Mouse (Mus musculus): ENCODE data around the gene Tubgcp2. TPM values are rescaled to one million over a fixed set of nuclear protein-coding genes. Genes with fewer than 3 reads are reported as not detected.

Tubgcp2 gene
- total and polyA plus RNA-seq, 2 experiments from 2014 or later: 24.5 to 53.1 TPM

GRCm38 (mm10) chr7:140077698-140078097, 41.2 kb upstream of the Tubgcp2 start:
- DNase-seq (ENCODE audit: low spot score): no peak
- H3K36me3 ChIP-seq (replicated peaks; ENCODE audit: control insufficient read depth, insufficient read depth, low read length): no peaks in the 10 kb centered on the region
- H3K27ac ChIP-seq (ENCODE audit: low read depth): no peak overlapping the region
- no peak overlapping the region for H3K9ac ChIP-seq (replicated peaks; ENCODE audit: low read depth, low read length)
- 64% methylated on average over 6 of the region's 6 CpGs for WGBS
- TF ChIP-seq EP300 (IDR thresholded peaks at IDR 0.05; ENCODE audit: low read depth) (no peak), CTCF (IDR thresholded peaks at IDR 0.05; ENCODE audit: low read depth) (no peak)
- no peak overlapping the region for H3K4me2 ChIP-seq (ENCODE audit: low read depth, low read length)
- H3K9me3 ChIP-seq (replicated peaks; ENCODE audit: control insufficient read depth, low read length): no peaks in the 10 kb centered on the region
- H3K4me1 ChIP-seq (ENCODE audit: control insufficient read depth, insufficient read depth): no peaks in the 10 kb centered on the region
- peaks cover 42% of the 10 kb centered on the region for H3K27me3 ChIP-seq (ENCODE audit: control insufficient read depth, insufficient read depth, low read length)
- H3K4me3 ChIP-seq (ENCODE audit: low read depth, low read length): no peak overlapping the region
- ATAC-seq (ENCODE audit: insufficient read depth, low read depth): no peak

DNA sequence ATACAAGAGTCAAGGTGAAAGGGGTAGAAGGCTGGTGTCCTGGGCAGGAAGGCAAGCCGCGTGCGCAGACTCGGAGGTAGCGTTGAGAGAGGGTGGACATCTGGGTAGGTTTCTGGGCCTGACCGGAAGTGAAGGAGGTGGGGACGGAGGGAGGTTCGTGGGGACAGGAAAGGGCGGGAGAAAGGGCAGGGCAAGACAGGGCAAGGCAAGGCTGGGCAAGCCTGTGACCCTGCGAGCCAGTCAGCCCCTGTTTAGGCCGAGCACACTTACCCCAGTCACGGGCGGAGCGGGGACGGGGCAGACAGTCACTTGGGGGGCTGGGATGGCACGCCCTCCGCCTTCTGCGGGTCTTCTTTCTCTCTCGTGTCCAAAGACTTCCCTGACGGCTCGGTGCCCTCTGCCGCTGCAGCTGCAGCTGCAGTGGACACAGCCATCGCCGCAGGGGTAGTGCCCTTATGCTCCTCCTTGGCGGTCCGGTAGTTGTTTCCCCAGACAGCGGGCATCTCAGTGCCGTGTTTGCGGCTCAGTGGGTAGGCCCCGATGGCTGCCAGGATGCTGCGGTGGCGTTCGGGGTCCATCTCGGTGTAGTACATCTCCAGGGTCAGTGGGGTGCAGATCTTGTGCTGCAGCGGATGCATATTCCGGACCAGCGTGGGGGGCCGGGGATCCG, 33.7 kb upstream of the Tubgcp2 start:
- H3K9ac ChIP-seq (replicated peaks; ENCODE audit: low read depth, low read length): peak overlapping the region; percentile 37; the same call in 1 of the 2 replicates
- no peak for TF ChIP-seq CTCF (IDR thresholded peaks at IDR 0.05; ENCODE audit: low read depth)
- no peak for TF ChIP-seq EP300 (IDR thresholded peaks at IDR 0.05; ENCODE audit: low read depth)
- peak; percentile 64 for ATAC-seq (ENCODE audit: insufficient read depth, low read depth)
- H3K4me3 ChIP-seq (ENCODE audit: low read depth, low read length): peak overlapping the region; percentile 38
- peak overlapping the region; percentile 67 for H3K4me2 ChIP-seq (ENCODE audit: low read depth, low read length)
- H3K9me3 ChIP-seq (replicated peaks; ENCODE audit: control insufficient read depth, low read length): no peaks in the 10 kb centered on the region
- no peak for DNase-seq (ENCODE audit: low spot score)
- 27% methylated on average over 37 of the region's 39 CpGs for WGBS
- H3K27me3 ChIP-seq (ENCODE audit: control insufficient read depth, insufficient read depth, low read length): peaks cover 30% of the 10 kb centered on the region
- no peak overlapping the region for H3K27ac ChIP-seq (ENCODE audit: low read depth)
- no peaks in the 10 kb centered on the region for H3K36me3 ChIP-seq (replicated peaks; ENCODE audit: control insufficient read depth, insufficient read depth, low read length)
- no peaks in the 10 kb centered on the region for H3K4me1 ChIP-seq (ENCODE audit: control insufficient read depth, insufficient read depth)

GRCm38 (mm10) chr7:140067397-140067796, 30.9 kb upstream of the Tubgcp2 start:
- WGBS: 53% methylated on average over 6 of the region's 6 CpGs
- Histone ChIP-seq H3K4me2 (ENCODE audit: low read depth, low read length) (no peak overlapping the region), H3K4me3 (ENCODE audit: low read depth, low read length) (no peak overlapping the region), H3K36me3 (replicated peaks; ENCODE audit: control insufficient read depth, insufficient read depth, low read length) (no peaks in the 10 kb centered on the region), H3K9ac (replicated peaks; ENCODE audit: low read depth, low read length) (no peak overlapping the region), H3K27me3 (ENCODE audit: control insufficient read depth, insufficient read depth, low read length) (peaks cover 55% of the 10 kb centered on the region), H3K27ac (ENCODE audit: low read depth) (no peak overlapping the region), H3K4me1 (ENCODE audit: control insufficient read depth, insufficient read depth) (no peaks in the 10 kb centered on the region), H3K9me3 (replicated peaks; ENCODE audit: control insufficient read depth, low read length) (no peaks in the 10 kb centered on the region)
- TF ChIP-seq CTCF (IDR thresholded peaks at IDR 0.05; ENCODE audit: low read depth) (no peak), EP300 (IDR thresholded peaks at IDR 0.05; ENCODE audit: low read depth) (no peak)
- no peak for DNase-seq (ENCODE audit: low spot score)
- ATAC-seq (ENCODE audit: insufficient read depth, low read depth): no peak

DNA sequence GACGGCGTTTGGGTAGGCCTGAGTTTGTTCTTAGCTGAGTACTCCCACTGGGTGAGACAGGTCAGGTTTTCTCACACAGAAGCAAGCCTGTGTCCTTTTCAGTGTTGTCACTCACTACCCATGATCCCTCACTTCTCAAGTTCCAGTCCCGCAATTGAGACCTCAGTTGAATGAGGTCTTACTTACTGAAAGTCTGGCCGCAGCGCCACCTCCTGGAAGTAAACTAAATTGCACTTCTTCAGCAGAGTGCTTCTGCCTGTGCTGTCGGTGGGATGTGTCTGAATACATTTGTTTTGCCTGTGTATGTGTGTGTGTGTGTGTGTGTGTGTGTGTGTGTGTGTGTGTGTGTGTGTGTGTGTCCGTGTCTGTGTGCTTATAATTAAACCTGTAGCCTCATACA, 26.6 kb upstream of the Tubgcp2 start:
- Histone ChIP-seq H3K27me3 (ENCODE audit: control insufficient read depth, insufficient read depth, low read length) (peaks cover 72% of the 10 kb centered on the region), H3K36me3 (replicated peaks; ENCODE audit: control insufficient read depth, insufficient read depth, low read length) (no peaks in the 10 kb centered on the region), H3K9ac (replicated peaks; ENCODE audit: low read depth, low read length) (no peak overlapping the region), H3K4me3 (ENCODE audit: low read depth, low read length) (no peak overlapping the region), H3K4me2 (ENCODE audit: low read depth, low read length) (no peak overlapping the region), H3K4me1 (ENCODE audit: control insufficient read depth, insufficient read depth) (peaks cover 4% of the 10 kb centered on the region; the same call in 1 of the 2 replicates), H3K27ac (ENCODE audit: low read depth) (no peak overlapping the region), H3K9me3 (replicated peaks; ENCODE audit: control insufficient read depth, low read length) (no peaks in the 10 kb centered on the region)
- ATAC-seq (ENCODE audit: insufficient read depth, low read depth): no peak
- DNase-seq (ENCODE audit: low spot score): peak; percentile 31
- 20% methylated on average over 7 of the region's 7 CpGs for WGBS
- TF ChIP-seq CTCF (IDR thresholded peaks at IDR 0.05; ENCODE audit: low read depth) (peak; percentile 74), EP300 (IDR thresholded peaks at IDR 0.05; ENCODE audit: low read depth) (no peak)

DNA sequence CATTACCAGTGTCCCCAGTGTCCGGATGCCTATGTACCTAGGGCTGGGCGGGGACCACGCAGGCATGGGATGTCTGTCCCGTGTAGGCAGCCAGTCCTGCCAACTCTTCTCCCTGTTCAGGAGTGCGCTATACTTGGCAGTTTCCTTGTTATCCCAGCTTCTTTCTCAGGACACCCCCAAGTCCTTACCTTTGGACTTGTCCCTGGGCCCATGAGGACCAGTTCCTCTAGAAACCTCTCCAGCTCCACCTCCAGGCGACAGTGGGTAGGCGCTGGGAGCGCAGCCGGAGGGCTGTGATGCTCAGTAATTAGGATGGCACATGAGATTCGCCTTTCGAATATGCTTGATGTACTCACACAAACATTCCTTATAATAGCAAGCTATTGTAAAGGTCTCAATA, 25.8 kb upstream of the Tubgcp2 start:
- 17% methylated on average over 11 of the region's 11 CpGs for WGBS
- Histone ChIP-seq H3K36me3 (replicated peaks; ENCODE audit: control insufficient read depth, insufficient read depth, low read length) (no peaks in the 10 kb centered on the region), H3K9me3 (replicated peaks; ENCODE audit: control insufficient read depth, low read length) (no peaks in the 10 kb centered on the region), H3K4me2 (ENCODE audit: low read depth, low read length) (no peak overlapping the region), H3K4me3 (ENCODE audit: low read depth, low read length) (no peak overlapping the region), H3K4me1 (ENCODE audit: control insufficient read depth, insufficient read depth) (peaks cover 4% of the 10 kb centered on the region; the same call in 1 of the 2 replicates), H3K27me3 (ENCODE audit: control insufficient read depth, insufficient read depth, low read length) (peaks cover 80% of the 10 kb centered on the region), H3K9ac (replicated peaks; ENCODE audit: low read depth, low read length) (no peak overlapping the region), H3K27ac (ENCODE audit: low read depth) (no peak overlapping the region)
- ATAC-seq (ENCODE audit: insufficient read depth, low read depth) (no peak), DNase-seq (ENCODE audit: low spot score) (no peak)
- TF ChIP-seq EP300 (IDR thresholded peaks at IDR 0.05; ENCODE audit: low read depth) (no peak), CTCF (IDR thresholded peaks at IDR 0.05; ENCODE audit: low read depth) (peak; percentile 33; the same call in 1 of the 2 replicates)

GRCm38 (mm10) chr7:140061832-140062130, 25.3 kb upstream of the Tubgcp2 start:
- peak overlapping the region; percentile 34 for H3K4me3 ChIP-seq (ENCODE audit: low read depth, low read length)
- DNase-seq (ENCODE audit: low spot score): no peak
- 5% methylated on average over 6 of the region's 6 CpGs for WGBS

More at GRCm38 (mm10) chr7:140061832-140062130, 25.3 kb upstream of the Tubgcp2 start:
- TF ChIP-seq EP300 (IDR thresholded peaks at IDR 0.05; ENCODE audit: low read depth) (no peak), CTCF (IDR thresholded peaks at IDR 0.05; ENCODE audit: low read depth) (no peak)
- H3K4me2 ChIP-seq (ENCODE audit: low read depth, low read length): peak overlapping the region; percentile 53; the same call in 1 of the 2 replicates
- H3K27ac ChIP-seq (ENCODE audit: low read depth): no peak overlapping the region
- H3K9me3 ChIP-seq (replicated peaks; ENCODE audit: control insufficient read depth, low read length): no peaks in the 10 kb centered on the region
- H3K9ac ChIP-seq (replicated peaks; ENCODE audit: low read depth, low read length): no peak overlapping the region
- H3K4me1 ChIP-seq (ENCODE audit: control insufficient read depth, insufficient read depth): peaks cover 4% of the 10 kb centered on the region; the same call in 1 of the 2 replicates
- H3K36me3 ChIP-seq (replicated peaks; ENCODE audit: control insufficient read depth, insufficient read depth, low read length): no peaks in the 10 kb centered on the region
- no peak for ATAC-seq (ENCODE audit: insufficient read depth, low read depth)
- peaks cover 85% of the 10 kb centered on the region for H3K27me3 ChIP-seq (ENCODE audit: control insufficient read depth, insufficient read depth, low read length)

All from heart, postnatal 0 days (tissue).